Comparison of ENCODE assay signal across 15 mouse cellular contexts in genomic region chr19:40679632-40680031, GRCm38 (mm10).
A peak's percentile ranks its signal among the peaks of the same experiment; 100 is the strongest.
DNase-seq lines count a peak whose midpoint lies in the region; ATAC-seq and TF ChIP-seq lines count a peak whose summit lies in the region.
"Had no signal": no experiment of that assay in that cellular context is flagged by ENCODE, and none has a peak within 500 bp of the region (broad histone marks: within the 10 kb centered on the region; RNA-seq: fewer than 3 reads in every experiment).

No protein-coding gene starts in this region.

- in situ Hi-C loops in CH12.LX (cut with MboI; ENCODE audit: low pct_ligation_motif_present, low pct_unique_long_range_greater_than_20kb, low sequenced_read_pairs), result loop anchor here (5.0 kb wide), 1 partner anchor 43 kb away; no protein-coding TSS in a partner anchor

- no peak overlapping the region for H3K9ac ChIP-seq in CH12.LX (ENCODE audit: insufficient read depth, low read depth)
- H3K9ac ChIP-seq: embryonic facial prominence, embryonic 15.5 days; liver, embryonic 15.5 days; neural tube, embryonic 13.5 days had no signal

- peaks cover 17% of the 10 kb centered on the region for H3K79me2 ChIP-seq in CH12.LX (replicated peaks; ENCODE audit: control insufficient read depth, extremely low read depth, insufficient read depth, poor library complexity, severe bottlenecking)

- H3K9me3 ChIP-seq in CH12.LX (replicated peaks; ENCODE audit: low read length), result no peaks in the 10 kb centered on the region
- H3K9me3 ChIP-seq in midbrain, embryonic 10.5 days (replicated peaks), result no peaks in the 10 kb centered on the region
- H3K9me3 ChIP-seq: embryonic facial prominence, embryonic 15.5 days; forebrain, embryonic 10.5 days; hindbrain, embryonic 10.5 days; liver, embryonic 15.5 days; neural tube, embryonic 13.5 days had no signal

- peak; percentile 54 for ATAC-seq in neutrophil, adult 5-6 weeks (ENCODE audit: extremely low read depth, insufficient number of reproducible peaks, low FRiP score, poor library complexity, severe bottlenecking)
- ATAC-seq: hindbrain, postnatal 0 days had no signal

- H3K4me3 ChIP-seq in CH12.LX (replicated peaks in 1 of 3; ENCODE audit: low read depth in 2 of 3, low read length in 2 of 3, poor library complexity in 1 of 3), result no peak overlapping the region
- H3K4me3 ChIP-seq in midbrain, embryonic 10.5 days, result no peak overlapping the region
- H3K4me3 ChIP-seq: embryonic facial prominence, embryonic 15.5 days; forebrain, embryonic 10.5 days; hindbrain, embryonic 10.5 days; liver, embryonic 15.5 days; neural tube, embryonic 13.5 days had no signal

- peaks cover 27 to 91% of the 10 kb centered on the region in 2 experiments for H3K4me1 ChIP-seq in CH12.LX (ENCODE audit: control insufficient read depth in 1 of 2, insufficient read depth in 2 of 2)
- peaks cover 4% of the 10 kb centered on the region; the same call in 1 of the 2 replicates for H3K4me1 ChIP-seq in midbrain, embryonic 10.5 days
- H3K4me1 ChIP-seq: embryonic facial prominence, embryonic 15.5 days; neural tube, embryonic 13.5 days had no signal

- no peak; the same call in none of the 2 replicates for TF ChIP-seq RAD21 in CH12.LX (IDR thresholded peaks at IDR 0.05; ENCODE audit: low read depth, low read length)

- H3K4me2 ChIP-seq in CH12.LX (ENCODE audit: insufficient read depth, low read depth, poor library complexity, severe bottlenecking), result peak overlapping the region; percentile 97; the same call in 1 of the 2 replicates
- H3K4me2 ChIP-seq: embryonic facial prominence, embryonic 15.5 days; liver, embryonic 15.5 days; neural tube, embryonic 13.5 days had no signal

- no peaks in the 10 kb centered on the region for H3K27me3 ChIP-seq in CH12.LX (replicated peaks)
- H3K27me3 ChIP-seq in midbrain, embryonic 10.5 days (ENCODE audit: low read depth, poor library complexity, severe bottlenecking), result no peaks in the 10 kb centered on the region
- H3K27me3 ChIP-seq: embryonic facial prominence, embryonic 15.5 days; liver, embryonic 15.5 days; neural tube, embryonic 13.5 days had no signal

- DNase-seq in spleen, postnatal 36 days (ENCODE audit: low spot score in 2 of 2), result peak; percentile 55 to 59
- no peak for DNase-seq in spleen, postnatal 14 days (ENCODE audit: low spot score in 2 of 2)
- peak; percentile 93 for DNase-seq in CH12.LX (ENCODE audit: extremely low read depth)
- DNase-seq in induced T-regulatory cell, adult 2 months (ENCODE audit: low read depth), result peak; percentile 87
- DNase-seq in cerebellum, adult 11-12 months, result no peak
- DNase-seq in midbrain, embryonic 10.5 days (ENCODE audit: low spot score), result no peak
- DNase-seq: cerebellum, postnatal 14 days; thymus, postnatal 36 days had no signal

- dilution Hi-C loops in CH12.LX (cut with MboI; ENCODE audit: extremely low pct_ligation_motif_present, extremely low pct_unique_long_range_greater_than_20kb, low sequenced_read_pairs), result no loop called here

- TF ChIP-seq POLR2A in CH12.LX (IDR thresholded peaks at IDR 0.05; ENCODE audit: low read depth, low read length), result no peak; the same call in 1 of the 2 replicates

- TF ChIP-seq EP300 in CH12.LX (IDR thresholded peaks at IDR 0.05; ENCODE audit: low read length), result peak; percentile 61; the same call in 1 of the 2 replicates

- TF ChIP-seq CTCF in CH12.LX (conservative IDR thresholded peaks at IDR 0.05 in 1 of 2, IDR thresholded peaks at IDR 0.05 in 1 of 2; ENCODE audit: low read depth in 2 of 2, low read length in 2 of 2), result no peak

- 94% methylated on average over 3 of the region's 3 CpGs for WGBS in midbrain, embryonic 10.5 days

- peaks cover 6 to 23% of the 10 kb centered on the region in 2 experiments for H3K36me3 ChIP-seq in CH12.LX (replicated peaks in 1 of 2; ENCODE audit: control insufficient read depth in 1 of 2, insufficient read depth in 1 of 2, low read length in 1 of 2)
- H3K36me3 ChIP-seq in midbrain, embryonic 10.5 days, result no peaks in the 10 kb centered on the region
- H3K36me3 ChIP-seq: embryonic facial prominence, embryonic 15.5 days; forebrain, embryonic 10.5 days; hindbrain, embryonic 10.5 days; liver, embryonic 15.5 days; neural tube, embryonic 13.5 days had no signal

- H3K27ac ChIP-seq in CH12.LX (ENCODE audit: insufficient read depth, low read depth), result no peak overlapping the region; the same call in 1 of the 2 replicates
- no peak overlapping the region for H3K27ac ChIP-seq in midbrain, embryonic 10.5 days (replicated peaks)
- H3K27ac ChIP-seq: embryonic facial prominence, embryonic 15.5 days; forebrain, embryonic 10.5 days; hindbrain, embryonic 10.5 days; hindbrain, postnatal 0 days; liver, embryonic 15.5 days; neural tube, embryonic 13.5 days had no signal

TF ChIP-seq in CH12.LX, 34 proteins besides CTCF, POLR2A, EP300 and RAD21:
- no peak; the same call in 1 of the 2 replicates for TF ChIP-seq RCOR1 (conservative IDR thresholded peaks at IDR 0.05; ENCODE audit: low read depth, low read length)
- no peak for TF ChIP-seq PAX5 (IDR thresholded peaks at IDR 0.05; ENCODE audit: low read length)
- TF ChIP-seq NELFE (IDR thresholded peaks at IDR 0.05; ENCODE audit: low read depth, low read length), result 0 out of 2 replicates have a peak, but pooled peaks have one; percentile 23
- peak; percentile 76; the same call in 1 of the 2 replicates for TF ChIP-seq MYC (IDR thresholded peaks at IDR 0.05; ENCODE audit: low read depth, low read length)
- no peak for TF ChIP-seq USF1 (IDR thresholded peaks at IDR 0.05; ENCODE audit: low read depth, low read length)
- TF ChIP-seq ELF1 (IDR thresholded peaks at IDR 0.05; ENCODE audit: low read depth, low read length), result 0 out of 2 replicates have a peak, but pooled peaks have one; percentile 27
- TF ChIP-seq CHD2 (IDR thresholded peaks at IDR 0.05; ENCODE audit: low read length), result peak; percentile 85
- TF ChIP-seq NRF1 (IDR thresholded peaks at IDR 0.05; ENCODE audit: low read depth, low read length), result no peak
- no peak for TF ChIP-seq ZKSCAN1 (IDR thresholded peaks at IDR 0.05; ENCODE audit: borderline replicate concordance, low read depth, low read length)
- TF ChIP-seq HCFC1 (IDR thresholded peaks at IDR 0.05; ENCODE audit: low read depth, low read length), result no peak
- TF ChIP-seq MAX (IDR thresholded peaks at IDR 0.05; ENCODE audit: low read length), result peak; percentile 55
- no peak for TF ChIP-seq JUND (conservative IDR thresholded peaks at IDR 0.05; ENCODE audit: low read depth, low read length)
- no peak for TF ChIP-seq SMC3 (IDR thresholded peaks at IDR 0.05; ENCODE audit: low read depth, low read length)
- TF ChIP-seq TBP (conservative IDR thresholded peaks at IDR 0.05; ENCODE audit: low read depth, low read length), result no peak
- TF ChIP-seq ZMIZ1 (IDR thresholded peaks at IDR 0.05; ENCODE audit: low read depth, low read length), result no peak
- TF ChIP-seq BHLHE40 (IDR thresholded peaks at IDR 0.05; ENCODE audit: low read depth, low read length), result peak; percentile 42; the same call in 1 of the 2 replicates
- TF ChIP-seq CHD1 (IDR thresholded peaks at IDR 0.05; ENCODE audit: low read depth, low read length), result no peak
- TF ChIP-seq JUN (IDR thresholded peaks at IDR 0.05; ENCODE audit: insufficient read depth, low read depth, low read length), result no peak
- TF ChIP-seq ETS1 (conservative IDR thresholded peaks at IDR 0.05; ENCODE audit: low read depth, low read length), result peak; percentile 52
- TF ChIP-seq SIN3A (IDR thresholded peaks at IDR 0.05; ENCODE audit: low read length), result no peak
- TF ChIP-seq IRF4 (IDR thresholded peaks at IDR 0.05; ENCODE audit: low read depth, low read length), result 0 out of 2 replicates have a peak, but pooled peaks have one; percentile 11
- TF ChIP-seq GABPA (IDR thresholded peaks at IDR 0.05; ENCODE audit: insufficient replicate concordance, low read depth, low read length), result no peak
- peak; percentile 47; the same call in 1 of the 2 replicates for TF ChIP-seq MEF2A (IDR thresholded peaks at IDR 0.05; ENCODE audit: borderline replicate concordance, low read depth, low read length)
- TF ChIP-seq USF2 (conservative IDR thresholded peaks at IDR 0.05; ENCODE audit: low read depth, low read length), result no peak
- TF ChIP-seq ZC3H11A (IDR thresholded peaks at IDR 0.05; ENCODE audit: low read depth, low read length), result no peak
- no peak for TF ChIP-seq POLR2AphosphoS2 (IDR thresholded peaks at IDR 0.05; ENCODE audit: low read depth, low read length)
- TF ChIP-seq E2F4 (IDR thresholded peaks at IDR 0.05; ENCODE audit: insufficient replicate concordance, low read depth, low read length), result no peak
- no peak for TF ChIP-seq KAT2A (IDR thresholded peaks at IDR 0.05; ENCODE audit: insufficient replicate concordance, low read length)
- TF ChIP-seq MAZ (IDR thresholded peaks at IDR 0.05; ENCODE audit: low read depth, low read length), result peak; percentile 60; the same call in 1 of the 2 replicates
- TF ChIP-seq MAFK (IDR thresholded peaks at IDR 0.05; ENCODE audit: insufficient replicate concordance, low read length), result peak; percentile 24; the same call in 1 of the 2 replicates
- no peak for TF ChIP-seq ZNF384 (IDR thresholded peaks at IDR 0.05; ENCODE audit: low read depth, low read length)
- TF ChIP-seq TCF12 (IDR thresholded peaks at IDR 0.05; ENCODE audit: low read depth, low read length), result peak; percentile 37; the same call in 1 of the 2 replicates
- TF ChIP-seq UBTF (IDR thresholded peaks at IDR 0.05; ENCODE audit: low read depth, low read length), result no peak
- TF ChIP-seq MXI1 (IDR thresholded peaks at IDR 0.05; ENCODE audit: low read depth, low read length), result no peak
TF ChIP-seq in CH12.LX: peak in this region for 12.

Comparison
In these comparisons a context has a peak if more than half of its experiments do, and no peak if none do; other contexts are left out.
1. DNase-seq: peak in spleen, postnatal 36 days (2 of 2), CH12.LX (single experiment) and induced T-regulatory cell, adult 2 months (single experiment); none in spleen, postnatal 14 days (0 of 2), cerebellum, adult 11-12 months (single experiment) and midbrain, embryonic 10.5 days (single experiment).